Mouse (Mus musculus) liver, embryonic 11.5 days (tissue): ENCODE results near the gene Otud7b. TPM values are rescaled to one million over a fixed set of nuclear protein-coding genes. Genes with fewer than 3 reads are reported as not detected.
"Not testable (repeated sequence)": the region's sequence is repeated elsewhere in the genome, so short reads cannot be mapped to it uniquely, and the experiment has no call there.

Source experiments
- ATAC-seq: fragments of 200-750 bp; cut with Nextera tagmentation; replicated peaks from 2 replicates; pipeline ENCODE4 v1.8.0; 2017; ENCODE audit warnings: moderate number of reproducible peaks, mild to moderate bottlenecking, moderate TSS enrichment, moderate library complexity; ENCODE audit not compliant: low FRiP score
- DNase-seq: peaks from one replicate; pipeline ENCODE4 v3.0.0-alpha.2; 2017; ENCODE audit warnings: low spot score
- H3K27ac ChIP-seq: fragments of 300-500 bp; sonication (generic); 2 replicates; pipeline ENCODE4 v1.5.1; 2014; ENCODE audit warnings: mild to moderate bottlenecking, low read depth, low read length, control low read depth
- H3K27me3 ChIP-seq: fragments of 300-500 bp; sonication (generic); replicated peaks from 2 replicates; pipeline ENCODE4 v1.6.1; 2014; ENCODE audit warnings: low read length, mixed read lengths; ENCODE audit not compliant: control insufficient read depth, insufficient read depth
- H3K36me3 ChIP-seq: fragments of 300-500 bp; sonication (generic); 2 replicates; pipeline ENCODE4 v1.6.1; 2014; ENCODE audit warnings: mild to moderate bottlenecking, low read length, moderate library complexity, mixed read lengths; ENCODE audit not compliant: control insufficient read depth, insufficient read depth
- H3K4me1 ChIP-seq: fragments of 300-500 bp; sonication (generic); replicated peaks from 2 replicates; pipeline ENCODE4 v1.6.1; 2014; ENCODE audit warnings: low read length, mixed read lengths; ENCODE audit not compliant: control insufficient read depth, insufficient read depth
- H3K4me2 ChIP-seq: fragments of 300-500 bp; sonication (generic); 2 replicates; pipeline ENCODE4 v1.6.1; 2014; ENCODE audit warnings: mild to moderate bottlenecking, control low read depth, moderate library complexity
- H3K4me3 ChIP-seq: fragments of 300-500 bp; sonication (generic); 2 replicates; pipeline ENCODE4 v1.5.1; 2014; ENCODE audit warnings: low read depth, low read length, control low read depth
- H3K9ac ChIP-seq: fragments of 300-500 bp; sonication (generic); 2 replicates; pipeline ENCODE4 v1.6.1; 2014; ENCODE audit warnings: low read depth, low read length, control low read depth
- H3K9me3 ChIP-seq: fragments of 300-500 bp; sonication (generic); 2 replicates; pipeline ENCODE4 v1.6.1; 2016; ENCODE audit warnings: low read length, inconsistent platforms, mixed read lengths; ENCODE audit not compliant: control insufficient read depth
- WGBS: fragments of 180-500 bp; shearing (Covaris S2); extraction: QIAGEN DNeasy Blood & Tissue Kit; methylation state at CpG from one replicate; pipeline ENCODE4 v1.1.7; 2014; 5-methylcytosine and 5-hydroxymethylcytosine counted together
- polyA plus RNA-seq: library from polyadenylated mRNA; unstranded; fragments of >200 nt; fragmentation: Nextera tagmentation; extraction: Ambion mirVana; gene quantifications from 2 replicates; pipeline ENCODE4 v1.2.1, GENCODE M21; 2014

The Otud7b gene
- polyA plus RNA-seq, 1 experiment from 2014 or later = 7.1 TPM

DNA sequence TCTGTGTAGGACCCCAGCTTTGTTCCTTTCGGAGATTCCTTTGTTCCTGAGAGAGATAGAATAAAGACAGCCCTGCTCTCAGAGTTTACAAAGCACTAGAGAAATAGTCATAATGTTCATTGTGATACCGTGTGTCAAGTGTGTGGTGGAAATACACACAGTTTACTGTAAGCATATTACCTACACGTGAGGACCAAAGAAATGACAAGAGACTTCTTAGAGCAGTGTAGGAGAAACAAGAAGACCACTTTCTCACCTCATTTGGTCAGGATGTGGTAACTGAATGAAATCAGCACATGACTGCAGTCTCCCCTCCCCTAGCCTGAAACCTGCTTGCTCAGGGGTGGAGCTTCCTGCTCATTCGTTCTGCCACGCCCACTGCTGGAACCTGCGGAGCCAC lies 93.9 kb downstream of the Otud7b start:
- ATAC-seq (peak; percentile 50), DNase-seq (no peak)
- Histone ChIP-seq H3K4me3 (peak overlapping the region; percentile 68), H3K36me3 (0 out of 2 replicates have a peak, but pooled peaks cover 2% of the 10 kb centered on the region), H3K27ac (peak overlapping the region; percentile 54), H3K9me3 (peaks cover 2% of the 10 kb centered on the region; the same call in 1 of the 2 replicates), H3K4me2 (peak overlapping the region; percentile 96), H3K27me3 (no peaks in the 10 kb centered on the region), H3K4me1 (peaks cover 13% of the 10 kb centered on the region), H3K9ac (peak overlapping the region; percentile 68)
- WGBS = 4% methylated on average over 6 of the region's 6 CpGs

DNA sequence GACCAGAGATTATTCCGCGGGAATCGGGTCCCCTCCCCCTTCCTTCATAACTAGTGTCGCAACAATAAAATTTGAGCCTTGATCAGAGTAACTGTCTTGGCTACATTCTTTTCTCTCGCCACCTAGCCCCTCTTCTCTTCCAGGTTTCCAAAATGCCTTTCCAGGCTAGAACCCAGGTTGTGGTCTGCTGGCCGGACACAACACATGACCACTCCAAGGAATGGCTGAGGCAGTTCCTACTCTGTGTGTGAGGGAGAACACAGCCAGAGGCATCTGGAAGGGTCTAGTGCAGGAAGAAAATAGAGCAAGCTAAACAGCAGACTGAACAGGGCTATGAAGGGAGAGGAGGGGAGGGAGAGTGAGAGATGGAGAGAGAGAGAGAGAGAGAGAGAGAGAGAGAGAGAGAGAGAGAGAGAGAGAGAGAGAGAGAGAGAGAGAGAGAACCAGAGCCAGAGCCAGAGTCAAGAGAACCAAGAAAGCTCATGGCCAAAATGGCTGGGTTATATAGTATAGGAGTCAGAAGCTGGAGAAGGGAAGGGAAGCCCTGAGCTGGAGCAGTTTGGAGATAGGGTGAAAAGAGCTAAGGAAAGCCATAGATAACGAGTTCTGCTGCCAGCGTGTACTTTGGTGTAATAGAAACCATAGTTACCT lies 94.4 kb downstream of the Otud7b start:
- Histone ChIP-seq H3K9ac (peak overlapping the region; percentile 30; the same call in 1 of the 2 replicates), H3K4me2 (peak overlapping the region; percentile 96), H3K4me1 (peaks cover 13% of the 10 kb centered on the region)
- not testable (repeated sequence) for H3K4me3 ChIP-seq, H3K36me3 ChIP-seq, DNase-seq, H3K9me3 ChIP-seq, H3K27ac ChIP-seq, ATAC-seq, H3K27me3 ChIP-seq
- 21% methylated on average over 6 of the region's 8 CpGs for WGBS

GRCm38 (mm10) chr3:96199731-96200130 lies 95.4 kb downstream of the Otud7b start:
- H3K9ac ChIP-seq = no peak overlapping the region
- peaks cover 2% of the 10 kb centered on the region; the same call in 1 of the 2 replicates for H3K9me3 ChIP-seq
- H3K4me1 ChIP-seq = peaks cover 13% of the 10 kb centered on the region
- ATAC-seq (no peak), DNase-seq (no peak)
- no peak overlapping the region for H3K4me3 ChIP-seq
- 42% methylated on average over 2 of the region's 2 CpGs for WGBS
- no peak overlapping the region for H3K4me2 ChIP-seq
- H3K27ac ChIP-seq = no peak overlapping the region
- 0 out of 2 replicates have a peak, but pooled peaks cover 2% of the 10 kb centered on the region for H3K36me3 ChIP-seq
- H3K27me3 ChIP-seq = no peaks in the 10 kb centered on the region

DNA sequence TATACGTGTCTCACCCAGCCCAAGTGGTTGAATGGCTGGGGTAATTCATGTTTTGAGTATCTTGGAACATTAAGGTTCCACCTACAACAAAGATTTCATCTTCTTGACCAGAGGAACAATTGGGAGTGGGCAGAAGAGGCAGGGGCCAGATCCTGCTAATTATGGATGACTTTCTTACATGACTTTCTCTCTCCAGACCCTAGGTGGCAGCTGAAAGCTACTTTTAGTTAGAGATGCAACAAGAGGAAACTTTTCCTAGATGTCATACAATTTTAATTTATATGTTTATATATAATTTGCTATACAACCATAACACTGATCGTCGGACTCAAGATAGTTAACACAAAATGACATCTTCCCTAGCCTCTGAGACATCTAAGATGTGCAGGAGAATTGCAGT lies 103.5 kb downstream of the Otud7b start:
- Histone ChIP-seq H3K36me3 (no peaks in the 10 kb centered on the region), H3K27ac (no peak overlapping the region), H3K27me3 (no peaks in the 10 kb centered on the region), H3K9ac (no peak overlapping the region), H3K4me2 (no peak overlapping the region), H3K4me3 (no peak overlapping the region), H3K4me1 (no peaks in the 10 kb centered on the region; the same call in 1 of the 2 replicates), H3K9me3 (no peaks in the 10 kb centered on the region)
- DNase-seq (no peak), ATAC-seq (no peak)
- WGBS = 80% methylated on average over 3 of the region's 3 CpGs

- H3K4me3 ChIP-seq = no peak overlapping the region
- no peaks in the 10 kb centered on the region; the same call in 1 of the 2 replicates for H3K4me1 ChIP-seq
- H3K27ac ChIP-seq = no peak overlapping the region
- WGBS = 28% methylated on average over 15 of the region's 15 CpGs
- H3K9ac ChIP-seq = no peak overlapping the region
- H3K27me3 ChIP-seq = no peaks in the 10 kb centered on the region
- DNase-seq = no peak
- H3K9me3 ChIP-seq = no peaks in the 10 kb centered on the region
- no peaks in the 10 kb centered on the region for H3K36me3 ChIP-seq
- no peak for ATAC-seq
- H3K4me2 ChIP-seq = no peak overlapping the region
Measured at GRCm38 (mm10) chr3:96209242-96209641, 104.9 kb downstream of the Otud7b start.

Other genes starting within 250 kb of the Otud7b start
- gene Prpf3, start 248.6 kb upstream of the Otud7b start, polyA plus RNA-seq = 68.0 and 68.4 TPM in 2 replicates
- gene Mrps21, start 233.0 kb upstream of the Otud7b start, polyA plus RNA-seq = 311 and 340 TPM in 2 replicates
- 7.9 and 8.1 TPM in 2 replicates for gene Ciart, start 222.3 kb upstream of the Otud7b start, polyA plus RNA-seq
- gene BC028528, start 212.5 kb upstream of the Otud7b start, polyA plus RNA-seq = 9.5 and 13.5 TPM in 2 replicates
- 34.3 and 35.1 TPM in 2 replicates for gene Aph1a, start 210.6 kb upstream of the Otud7b start, polyA plus RNA-seq
- 27.4 and 28.9 TPM in 2 replicates for gene Car14, start 199.8 kb upstream of the Otud7b start, polyA plus RNA-seq
- 110 TPM in 2 replicates for gene Anp32e, start 175.3 kb upstream of the Otud7b start, polyA plus RNA-seq
- gene Plekho1, start 108.5 kb upstream of the Otud7b start, polyA plus RNA-seq = 21.6 and 22.9 TPM in 2 replicates
- 17.4 and 18.5 TPM in 2 replicates for gene Vps45, start 46.1 kb upstream of the Otud7b start, polyA plus RNA-seq
- 6.8 and 8.8 TPM in 2 replicates for gene Mtmr11, start 57.5 kb downstream of the Otud7b start, polyA plus RNA-seq
- gene Sf3b4, start 67.8 kb downstream of the Otud7b start, polyA plus RNA-seq = 220 and 243 TPM in 2 replicates
- 3.5 and 4.3 TPM in 2 replicates for gene Sv2a, start 76.6 kb downstream of the Otud7b start, polyA plus RNA-seq
- 93.8 and 98.8 TPM in 2 replicates for gene Bola1, start 115.2 kb downstream of the Otud7b start, polyA plus RNA-seq
- 0.92 TPM in 1 of 2 replicates, not detected in the other for gene Hist2h2ab, start 115.3 kb downstream of the Otud7b start, polyA plus RNA-seq
- gene Hist2h2ac, start 116.4 kb downstream of the Otud7b start, polyA plus RNA-seq = 13.7 and 14.7 TPM in 2 replicates
- gene Hist2h2be, start 116.6 kb downstream of the Otud7b start, polyA plus RNA-seq = 7.7 and 7.9 TPM in 2 replicates
- 5.8 and 8.0 TPM in 2 replicates for gene Hist2h3c2, start 134.6 kb downstream of the Otud7b start, polyA plus RNA-seq
- 27.8 and 34.5 TPM in 2 replicates for gene Hist2h2aa2, start 135.7 kb downstream of the Otud7b start, polyA plus RNA-seq
- gene Hist2h2aa1, start 141.0 kb downstream of the Otud7b start, polyA plus RNA-seq = 12.1 and 12.7 TPM in 2 replicates
- gene Hist2h3c1, start 142.2 kb downstream of the Otud7b start, polyA plus RNA-seq = 0.93 and 1.5 TPM in 2 replicates
- 3.5 and 5.0 TPM in 2 replicates for gene Hist2h4, start 158.8 kb downstream of the Otud7b start, polyA plus RNA-seq
- 45.6 and 60.2 TPM in 2 replicates for gene Hist2h3b, start 164.1 kb downstream of the Otud7b start, polyA plus RNA-seq
- gene Hist2h2bb, start 165.2 kb downstream of the Otud7b start, polyA plus RNA-seq = 15.1 and 18.9 TPM in 2 replicates
- gene Fcgr1, start 189.4 kb downstream of the Otud7b start, polyA plus RNA-seq = 4.1 TPM in 2 replicates